Mouse (Mus musculus): ENCODE data around the gene Sept9. TPM values are rescaled to one million over a fixed set of nuclear protein-coding genes. Genes with fewer than 3 reads are reported as not detected.

Gene Sept9
- total RNA-seq, 1 experiment from 2014 or later, result 92.3 TPM

DNA sequence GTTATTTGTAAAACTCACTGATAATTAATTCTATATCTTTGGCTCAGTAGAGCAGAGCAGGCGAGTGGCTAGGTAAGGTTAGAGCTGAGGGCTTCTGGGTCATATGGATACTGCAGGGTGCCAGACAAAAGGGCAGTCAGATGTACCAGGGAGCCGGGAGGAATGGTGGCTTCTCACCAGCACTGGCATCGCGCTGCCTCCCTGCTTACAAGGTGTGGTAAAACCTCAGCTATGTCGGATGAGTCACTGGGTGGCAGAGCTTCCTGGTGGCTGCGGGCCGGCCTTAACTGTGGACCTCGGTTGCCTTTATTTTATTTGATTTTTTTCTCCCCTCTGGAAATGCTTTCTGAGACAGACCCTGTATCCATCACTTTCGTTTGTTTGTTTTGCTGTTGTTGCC, 6.0 kb downstream of the Sept9 start:
- ATAC-seq (ENCODE audit: extremely low read depth, insufficient number of reproducible peaks, low FRiP score, poor library complexity, severe bottlenecking), result no peak

DNA sequence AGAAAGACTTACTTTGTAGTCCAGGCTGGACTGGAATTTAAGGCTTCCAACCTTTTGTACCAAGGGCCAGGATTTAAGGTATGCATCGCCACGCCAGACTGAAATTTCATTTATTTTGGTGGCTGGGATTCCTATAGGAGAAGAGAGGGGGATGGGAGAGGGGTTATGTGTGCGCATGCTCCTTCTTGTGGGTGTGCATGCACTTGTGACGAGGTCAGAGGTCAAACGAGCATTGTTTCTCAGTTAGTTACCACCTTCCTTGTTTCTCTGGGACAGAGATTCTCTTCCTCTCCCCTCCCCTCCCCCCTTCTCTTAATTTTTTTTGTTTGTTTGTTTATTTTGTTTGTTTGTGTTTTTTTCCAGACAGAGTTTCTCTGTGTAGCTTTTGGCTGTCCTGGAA, 8.0 kb downstream of the Sept9 start:
- no peak for ATAC-seq (ENCODE audit: extremely low read depth, insufficient number of reproducible peaks, low FRiP score, poor library complexity, severe bottlenecking)

DNA sequence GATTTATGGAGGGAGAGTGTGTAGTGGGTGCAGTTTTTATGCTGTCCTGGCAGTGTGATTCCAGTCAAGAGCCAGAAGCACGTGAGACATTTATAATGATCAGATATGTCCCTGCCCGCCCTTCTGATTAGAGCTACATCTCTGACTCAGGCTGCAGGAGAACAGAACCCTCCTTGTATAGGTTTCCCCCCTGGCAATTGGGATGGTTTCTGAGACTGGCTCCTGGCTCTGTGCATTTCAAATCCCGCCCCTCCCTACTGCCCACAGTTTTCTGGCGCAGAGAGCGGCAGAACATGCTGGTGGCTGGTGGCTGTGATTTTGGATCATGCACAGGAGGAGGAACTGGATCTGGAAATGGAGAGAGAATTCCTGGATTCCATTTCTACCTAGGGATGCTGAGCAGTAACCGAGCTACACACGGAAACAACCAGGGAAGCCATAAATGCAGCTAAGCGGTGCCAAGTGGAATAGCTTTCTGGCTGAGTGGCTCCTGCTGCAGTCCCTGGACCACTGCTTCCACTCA, 8.8 kb downstream of the Sept9 start:
- ATAC-seq (ENCODE audit: extremely low read depth, insufficient number of reproducible peaks, low FRiP score, poor library complexity, severe bottlenecking), result no peak

DNA sequence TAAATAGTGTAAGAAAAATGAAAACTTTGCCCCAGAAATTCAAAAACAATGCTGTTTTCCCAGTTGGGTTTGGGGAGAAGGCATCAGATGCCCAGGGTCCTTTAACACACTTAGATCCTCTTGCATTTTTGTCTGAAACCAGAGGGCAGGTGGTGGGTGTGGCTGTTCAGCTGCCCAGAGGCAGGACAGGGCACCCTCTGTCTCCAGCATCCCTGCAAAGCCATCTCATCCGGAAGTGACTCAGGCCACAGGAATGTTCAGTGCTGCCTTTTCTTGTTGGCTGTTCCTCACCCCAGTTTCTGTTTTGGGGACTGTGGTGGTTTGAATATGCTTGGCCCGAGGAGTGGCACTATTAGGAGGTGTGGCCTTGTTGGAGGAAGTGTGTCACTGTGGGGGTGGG, 17.3 kb downstream of the Sept9 start:
- ATAC-seq (ENCODE audit: extremely low read depth, insufficient number of reproducible peaks, low FRiP score, poor library complexity, severe bottlenecking), result no peak

DNA sequence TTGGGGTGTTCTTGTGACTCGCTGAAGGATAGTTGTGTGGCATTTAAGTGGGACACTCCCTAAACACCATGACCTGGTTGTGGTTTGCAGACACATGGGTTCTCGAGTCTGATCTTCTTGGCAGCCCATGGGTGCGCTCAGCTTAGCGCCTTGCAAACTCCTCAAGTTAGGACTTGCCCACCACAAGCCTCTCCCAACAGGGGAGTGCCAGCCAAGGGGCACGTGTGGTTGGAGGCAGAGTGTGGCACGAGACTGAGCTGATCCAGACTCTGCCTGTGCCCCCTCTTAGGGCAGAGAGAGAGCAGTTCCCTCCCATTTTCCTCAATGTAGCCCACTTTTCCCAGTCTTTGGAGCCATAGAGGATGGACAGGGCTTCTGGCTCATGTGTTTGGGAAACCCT, 18.6 kb downstream of the Sept9 start:
- no peak for ATAC-seq (ENCODE audit: extremely low read depth, insufficient number of reproducible peaks, low FRiP score, poor library complexity, severe bottlenecking)

DNA sequence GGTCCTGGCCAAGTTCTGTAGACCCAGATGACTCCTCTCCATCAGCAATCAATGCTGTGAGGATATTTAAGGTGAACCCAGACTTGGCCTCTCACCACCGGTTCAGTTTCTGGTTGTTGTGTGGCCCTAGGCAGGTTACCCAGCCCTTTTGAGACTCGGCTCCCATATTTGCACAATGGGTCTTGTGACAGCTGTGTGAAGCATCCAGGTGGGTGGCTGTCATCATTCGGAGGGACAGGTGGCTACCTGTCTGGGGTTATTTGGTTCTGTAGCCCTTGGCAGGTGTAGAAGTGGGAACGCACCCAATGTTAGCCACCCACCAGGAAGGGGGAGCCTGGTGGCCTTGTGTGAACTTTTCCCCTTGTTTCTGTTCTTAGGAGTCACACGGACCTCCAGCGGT, 19.0 kb downstream of the Sept9 start:
- ATAC-seq (ENCODE audit: extremely low read depth, insufficient number of reproducible peaks, low FRiP score, poor library complexity, severe bottlenecking), result no peak

DNA sequence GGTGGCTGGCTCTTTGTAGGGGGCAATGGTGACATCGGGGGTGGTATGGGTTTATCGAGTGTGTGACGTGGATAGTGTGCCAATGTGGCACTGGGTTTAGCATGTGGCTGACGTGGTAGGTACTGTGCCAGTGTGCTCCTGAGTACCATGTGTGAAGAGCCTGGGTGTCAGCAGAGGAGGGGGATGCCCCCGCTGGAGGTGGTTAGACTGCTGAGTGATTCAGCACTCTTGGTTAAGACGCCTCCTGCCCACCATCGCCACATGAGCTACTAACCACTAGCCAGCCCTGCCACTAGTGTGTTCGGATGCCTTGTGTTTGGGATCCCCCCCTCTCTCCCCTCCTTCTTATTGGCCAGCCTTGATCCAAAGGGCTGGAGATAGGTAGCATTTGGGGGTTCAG, 21.3 kb downstream of the Sept9 start:
- no peak for ATAC-seq (ENCODE audit: extremely low read depth, insufficient number of reproducible peaks, low FRiP score, poor library complexity, severe bottlenecking)

DNA sequence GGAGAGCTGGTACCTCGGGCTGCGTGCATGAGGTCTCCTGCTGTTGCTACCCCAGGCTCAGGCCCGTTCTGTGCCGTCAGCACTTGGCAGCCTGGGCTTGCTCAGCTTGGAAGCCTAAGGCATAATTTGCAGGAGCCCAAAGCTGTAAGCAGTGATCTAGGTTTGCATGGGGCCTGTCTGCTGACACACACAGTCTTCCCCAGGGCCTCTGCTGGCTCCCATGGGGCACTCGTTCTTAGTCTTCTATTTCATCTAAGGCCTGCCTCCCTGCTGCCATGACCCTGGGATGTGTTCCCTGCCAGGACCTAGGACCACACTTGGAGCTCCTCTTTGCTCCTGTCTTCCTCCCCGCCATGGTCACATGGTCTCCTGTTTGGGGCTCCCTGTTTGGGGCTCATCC, 21.7 kb downstream of the Sept9 start:
- no peak for ATAC-seq (ENCODE audit: extremely low read depth, insufficient number of reproducible peaks, low FRiP score, poor library complexity, severe bottlenecking)

DNA sequence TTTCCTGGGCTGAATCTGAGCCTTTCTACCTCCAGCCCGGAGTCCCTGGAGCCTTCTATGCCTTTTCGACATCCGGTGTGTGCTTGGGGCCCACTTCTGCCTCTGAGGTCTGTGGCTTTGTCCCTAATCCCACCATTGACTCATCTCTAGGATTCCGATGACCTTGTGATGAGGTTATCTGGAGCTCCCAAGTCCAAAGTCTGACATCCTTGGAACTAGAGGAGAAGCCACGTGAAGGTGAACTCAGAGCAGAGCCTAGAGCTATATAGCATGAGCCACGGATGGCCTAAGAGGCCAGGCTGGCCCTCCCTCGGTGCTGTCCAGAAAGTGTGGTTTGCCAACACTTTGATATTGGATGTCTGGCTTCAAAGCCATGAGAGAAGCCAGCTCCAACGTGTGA, 23.4 kb downstream of the Sept9 start:
- no peak for ATAC-seq (ENCODE audit: extremely low read depth, insufficient number of reproducible peaks, low FRiP score, poor library complexity, severe bottlenecking)

DNA sequence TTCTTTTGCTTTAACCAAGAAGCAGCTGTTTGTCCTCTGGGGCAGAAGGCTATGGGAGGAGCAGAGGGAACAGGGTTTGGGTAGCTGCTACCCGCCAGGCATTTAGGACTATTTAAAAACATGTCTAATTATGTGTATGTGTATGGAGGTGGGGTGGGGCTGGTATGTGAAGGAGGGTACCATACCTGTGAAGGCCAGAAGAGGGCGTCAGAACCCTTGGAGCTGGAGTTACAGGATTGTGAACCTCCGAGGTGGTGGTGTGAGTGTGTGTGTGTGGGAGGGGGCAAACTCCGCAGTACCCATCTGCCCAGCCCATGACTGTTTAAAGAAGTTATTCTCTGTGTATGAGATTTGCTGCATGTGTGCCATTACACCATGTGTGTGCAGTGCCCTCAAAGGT, 25.3 kb downstream of the Sept9 start:
- ATAC-seq (ENCODE audit: extremely low read depth, insufficient number of reproducible peaks, low FRiP score, poor library complexity, severe bottlenecking), result no peak

DNA sequence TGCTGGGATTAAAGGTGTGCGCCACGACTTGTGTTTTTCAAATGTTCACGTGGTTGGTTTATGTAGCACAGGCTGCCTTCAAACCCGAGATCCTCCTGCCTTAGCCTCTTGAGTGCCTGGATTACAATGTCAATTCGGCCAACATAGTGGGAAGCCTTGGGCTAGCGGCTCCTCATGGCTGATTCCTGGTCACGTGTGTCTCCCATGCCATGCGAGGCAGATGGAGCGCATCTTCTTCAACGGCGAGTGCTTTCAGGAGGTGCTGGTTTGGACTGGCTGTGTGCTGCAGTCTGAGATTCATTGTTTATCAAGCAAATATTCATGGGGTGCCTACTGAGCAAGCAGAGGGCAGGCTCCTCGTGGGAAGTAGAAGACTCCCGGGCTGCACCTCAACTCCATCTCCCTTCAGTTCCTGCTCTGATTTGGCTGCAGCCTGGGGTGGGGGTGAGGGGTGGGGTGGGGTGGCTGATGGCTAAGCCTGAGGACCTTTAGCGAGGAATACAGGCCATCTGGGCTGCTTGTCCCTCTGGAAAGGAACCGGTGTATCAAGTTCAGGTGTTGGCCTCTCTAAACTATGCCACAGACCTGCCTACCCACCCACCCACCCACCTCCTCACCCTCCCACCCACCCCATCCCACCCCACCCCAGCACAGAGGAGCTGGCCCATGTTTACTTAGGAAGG, 26.2 kb downstream of the Sept9 start:
- ATAC-seq (ENCODE audit: extremely low read depth, insufficient number of reproducible peaks, low FRiP score, poor library complexity, severe bottlenecking), result no peak

DNA sequence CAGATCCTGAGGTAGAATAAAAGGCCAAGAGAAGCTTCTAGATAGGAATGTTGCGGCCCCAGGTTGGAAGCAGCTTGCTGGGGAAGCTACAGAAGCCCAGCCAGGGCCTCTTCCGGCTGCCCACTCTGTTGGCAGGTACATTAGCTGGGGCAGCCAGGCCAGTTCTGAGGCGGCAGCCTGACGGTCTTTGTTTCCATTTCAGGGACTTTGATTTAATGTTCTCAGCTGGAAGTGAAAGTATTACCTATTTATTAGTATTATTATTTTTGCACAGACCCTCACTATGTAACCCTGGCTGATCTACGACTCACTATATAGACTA, 26.7 kb downstream of the Sept9 start:
- no peak for ATAC-seq (ENCODE audit: extremely low read depth, insufficient number of reproducible peaks, low FRiP score, poor library complexity, severe bottlenecking)

DNA sequence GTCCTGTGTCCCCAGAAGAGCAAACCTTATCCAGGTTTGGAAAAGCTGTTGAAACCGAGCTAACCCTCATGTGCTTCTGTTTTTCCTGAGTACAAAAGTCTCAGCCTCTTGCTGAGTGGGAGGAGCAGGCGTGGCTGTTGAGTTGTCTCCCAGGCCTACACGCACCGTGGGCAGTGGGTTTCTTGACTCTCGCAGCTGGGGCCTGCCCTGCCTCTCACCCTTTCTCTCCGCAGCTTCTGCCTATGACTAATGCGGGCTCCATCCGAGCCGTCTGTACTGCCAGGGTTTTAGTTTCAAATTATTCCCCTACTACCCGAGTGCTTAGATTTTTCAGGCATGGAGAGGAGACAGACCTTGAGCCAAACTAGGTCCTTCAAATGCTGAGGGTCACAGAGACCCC, 28.7 kb downstream of the Sept9 start:
- ATAC-seq (ENCODE audit: extremely low read depth, insufficient number of reproducible peaks, low FRiP score, poor library complexity, severe bottlenecking), result no peak

DNA sequence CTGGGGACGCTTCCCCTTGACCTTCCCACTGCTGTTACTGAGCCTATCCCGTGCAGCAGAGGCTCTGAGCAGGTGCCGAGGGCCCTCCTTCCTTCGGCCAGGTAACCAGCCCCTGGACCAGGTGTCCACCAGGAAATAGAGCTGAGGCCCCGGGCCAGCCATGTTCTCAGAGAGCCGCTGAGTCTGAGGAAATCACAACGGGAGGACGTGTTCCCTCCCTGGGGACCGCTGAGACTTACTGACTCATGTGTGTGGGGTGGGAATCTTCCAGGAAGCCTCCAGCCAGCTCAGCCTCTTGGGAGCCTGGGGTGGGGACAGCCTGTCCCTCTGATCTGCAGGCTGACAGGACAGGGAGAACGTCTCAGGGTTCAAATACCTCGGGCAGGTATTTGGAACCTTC, 32.1 kb downstream of the Sept9 start:
- no peak for ATAC-seq (ENCODE audit: extremely low read depth, insufficient number of reproducible peaks, low FRiP score, poor library complexity, severe bottlenecking)

DNA sequence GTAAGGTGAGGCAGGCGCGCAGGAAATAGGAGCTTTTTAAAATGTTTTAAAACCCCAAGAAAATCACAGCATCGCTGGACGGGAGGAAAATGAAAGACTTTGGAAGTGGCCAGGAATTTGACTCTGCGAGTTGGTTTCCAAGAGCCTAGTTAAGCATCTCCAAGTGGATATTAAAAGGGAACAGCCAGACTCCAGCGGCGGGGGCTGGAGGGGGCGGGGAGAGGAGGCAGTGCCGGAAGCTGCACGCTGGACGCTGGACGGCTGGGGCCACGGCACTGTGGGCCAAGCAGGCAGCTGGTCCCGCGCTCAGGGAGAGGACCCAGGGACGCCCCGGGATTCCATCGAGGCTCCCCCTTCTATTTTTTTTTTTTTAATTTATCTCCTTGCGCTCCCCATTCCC, 32.6 kb downstream of the Sept9 start:
- no peak for ATAC-seq (ENCODE audit: extremely low read depth, insufficient number of reproducible peaks, low FRiP score, poor library complexity, severe bottlenecking)

DNA sequence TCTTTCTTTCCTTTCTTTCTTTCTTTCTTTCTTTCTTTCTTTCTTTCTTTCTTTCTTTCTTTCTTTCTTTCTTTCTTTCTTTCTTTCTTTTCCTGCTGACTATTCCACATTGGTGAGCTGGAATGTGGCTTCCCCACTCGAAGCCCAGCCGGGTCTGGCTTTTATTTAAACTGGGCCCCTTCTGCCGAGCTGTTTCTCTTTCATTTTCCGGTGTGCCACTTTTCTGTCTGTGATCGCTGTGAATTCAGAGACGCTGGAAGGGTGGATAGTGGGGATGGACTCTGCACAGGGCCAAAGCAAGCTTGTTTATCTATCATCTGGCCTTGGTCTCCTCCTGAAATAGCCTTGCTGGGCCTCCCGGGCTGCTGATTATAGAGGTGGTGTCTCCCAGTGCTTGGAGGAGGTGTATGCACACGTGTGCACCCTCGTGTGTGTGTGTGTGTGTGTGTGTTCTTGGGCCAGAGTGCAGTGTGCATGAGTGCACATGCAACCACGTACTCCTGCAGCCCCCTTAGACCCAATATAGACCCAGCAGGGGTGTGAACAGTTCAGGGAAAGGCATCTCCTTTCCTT, 33.5 kb downstream of the Sept9 start:
- ATAC-seq (ENCODE audit: extremely low read depth, insufficient number of reproducible peaks, low FRiP score, poor library complexity, severe bottlenecking), result no peak

DNA sequence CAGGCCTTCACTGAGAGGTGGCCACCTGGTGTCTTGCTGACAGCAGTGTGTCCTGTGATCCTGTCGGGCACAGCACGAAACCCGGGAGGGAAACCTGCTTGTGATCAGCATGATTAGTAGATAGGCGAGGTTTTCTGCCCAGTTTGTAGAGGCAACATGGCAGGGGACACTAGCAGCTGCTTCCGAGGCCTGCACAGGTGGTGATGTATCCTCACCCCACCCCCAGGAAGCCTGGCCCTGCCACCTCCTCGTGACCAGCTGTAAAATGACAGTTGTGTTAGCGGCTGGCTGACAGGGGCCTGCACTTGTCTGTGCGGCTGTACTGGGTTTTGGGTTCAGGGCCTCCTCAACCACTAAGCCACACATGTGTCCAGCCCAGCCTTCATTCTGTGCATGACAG, 34.4 kb downstream of the Sept9 start:
- ATAC-seq (ENCODE audit: extremely low read depth, insufficient number of reproducible peaks, low FRiP score, poor library complexity, severe bottlenecking), result no peak

DNA sequence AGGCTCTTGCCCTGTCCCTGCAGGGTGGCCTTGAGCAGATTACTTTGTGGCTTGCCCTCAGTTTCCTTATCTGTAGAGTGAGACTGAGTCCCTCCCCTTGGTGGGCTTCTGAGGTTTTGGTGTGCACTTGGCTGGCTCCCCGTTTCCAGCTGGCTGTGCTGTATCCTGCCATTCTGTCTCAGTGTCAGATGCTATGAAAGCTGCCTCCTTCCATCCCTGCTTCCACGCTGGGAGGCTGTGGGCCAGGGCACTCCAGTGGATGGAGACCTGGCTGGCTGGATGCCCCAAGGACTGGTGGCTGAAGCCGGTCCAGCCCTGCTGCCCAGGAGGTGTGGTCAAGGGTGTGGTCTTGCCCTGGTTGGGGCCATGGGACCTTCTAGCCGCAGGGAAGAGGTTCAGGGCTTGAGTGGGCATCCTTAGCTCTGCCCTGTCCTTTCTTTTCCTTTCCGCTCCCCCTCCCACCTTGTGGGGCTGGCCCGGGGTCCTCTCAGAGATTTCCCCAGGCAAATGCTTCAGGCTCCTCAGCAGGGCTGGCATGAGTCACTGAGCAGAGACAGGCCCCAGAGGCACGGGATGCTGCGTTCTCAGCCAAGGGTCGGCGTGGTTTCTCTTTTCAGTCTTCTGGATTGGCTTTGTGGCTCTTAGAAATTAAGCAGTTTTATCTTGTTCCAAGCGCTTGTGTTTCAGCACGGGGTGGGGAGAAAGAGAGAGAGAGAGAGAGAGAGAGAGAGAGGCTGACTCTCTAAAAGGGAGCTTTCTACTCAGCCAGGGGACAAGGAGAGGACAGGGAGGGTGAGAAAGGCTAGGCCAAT, 35.8 kb downstream of the Sept9 start:
- ATAC-seq (ENCODE audit: extremely low read depth, insufficient number of reproducible peaks, low FRiP score, poor library complexity, severe bottlenecking), result no peak

DNA sequence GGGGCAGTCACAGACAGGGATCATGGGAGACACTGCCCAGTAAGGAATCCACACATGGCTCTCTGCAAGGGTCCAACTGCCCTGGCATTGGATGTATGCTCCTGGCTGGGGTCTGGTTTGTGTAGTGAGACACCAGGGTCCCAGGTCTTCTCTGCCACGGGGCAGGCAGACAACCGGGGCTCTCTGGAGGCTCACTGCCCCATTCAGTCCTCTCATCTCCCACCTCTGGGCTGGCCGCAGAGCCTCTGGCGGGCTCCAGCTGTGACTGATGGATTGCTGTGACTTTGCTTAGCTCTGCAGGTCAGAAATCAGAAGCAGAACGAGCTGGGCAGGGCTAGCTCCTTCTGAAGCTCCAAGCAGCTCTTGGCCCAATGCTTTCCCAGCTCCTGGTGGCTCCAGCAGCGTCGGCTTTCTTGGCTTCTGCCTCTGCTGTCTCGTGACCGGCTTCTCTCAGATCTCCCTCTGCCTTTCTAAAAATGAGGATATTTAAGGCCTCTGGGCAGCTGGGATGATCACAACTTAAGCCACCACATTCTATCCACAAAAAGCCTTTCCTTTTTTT, 36.5 kb downstream of the Sept9 start:
- ATAC-seq (ENCODE audit: extremely low read depth, insufficient number of reproducible peaks, low FRiP score, poor library complexity, severe bottlenecking), result no peak

DNA sequence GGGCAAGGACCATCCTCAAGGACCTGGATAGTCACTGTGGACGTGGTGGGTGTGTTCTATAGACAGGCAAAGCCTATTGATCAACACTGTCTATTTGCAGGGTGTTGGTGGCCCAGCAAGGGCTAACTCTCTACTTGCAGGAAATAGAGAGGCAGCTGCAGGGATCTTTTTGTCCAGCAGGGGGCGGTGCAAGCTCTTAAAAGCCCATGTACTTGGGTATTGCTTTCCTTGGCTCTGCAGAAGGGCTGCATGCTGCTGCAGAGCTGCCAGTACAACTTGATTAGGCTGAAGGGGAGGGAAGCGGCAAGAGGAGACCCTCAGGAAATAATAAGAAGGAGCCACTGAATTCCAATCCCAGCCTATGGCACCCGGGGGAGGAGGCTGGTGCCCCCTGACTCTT, 38.7 kb downstream of the Sept9 start:
- ATAC-seq (ENCODE audit: extremely low read depth, insufficient number of reproducible peaks, low FRiP score, poor library complexity, severe bottlenecking), result peak; percentile 58
